20 mouse cellular contexts compared by ENCODE assay signal in the genomic region with DNA sequence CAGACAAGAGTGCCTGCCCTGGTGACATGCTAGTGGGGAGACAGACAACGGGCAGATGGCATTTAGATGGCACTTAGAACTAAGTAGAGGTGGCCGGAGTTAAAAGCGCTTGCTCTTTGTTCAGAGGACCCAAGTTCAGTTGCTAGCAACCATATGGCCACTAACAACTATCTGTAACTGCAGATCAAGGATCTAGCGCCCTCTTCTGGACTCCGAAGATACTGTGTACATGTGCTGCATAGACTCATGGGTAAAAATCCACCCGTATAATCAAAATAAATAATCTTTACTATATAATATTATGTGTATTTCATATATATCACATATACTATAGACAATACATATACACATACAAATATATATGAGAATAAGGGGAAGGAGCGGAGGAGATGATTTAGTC. TPM values are rescaled to one million over a fixed set of nuclear protein-coding genes. Genes with fewer than 3 reads are reported as not detected.
DNase-seq lines count a peak whose midpoint lies in the region; ATAC-seq and TF ChIP-seq lines count a peak whose summit lies in the region.
"Had no signal": no experiment of that assay in that cellular context is flagged by ENCODE, and none has a peak within 500 bp of the region (broad histone marks: within the 10 kb centered on the region; RNA-seq: fewer than 3 reads in every experiment).

No protein-coding gene starts in this region.

- peak; percentile 19; the same call in 1 of the 2 replicates for TF ChIP-seq CTCF in left cerebral cortex, adult 2 months (IDR thresholded peaks at IDR 0.05)
- peak; percentile 44 for TF ChIP-seq CTCF in liver, postnatal 0 days (IDR thresholded peaks at IDR 0.05; ENCODE audit: low read depth)

- 0 out of 2 replicates have a peak, but pooled peaks cover 13% of the 10 kb centered on the region for H3K27me3 ChIP-seq in liver, postnatal 0 days (ENCODE audit: insufficient read depth, low read length)

- intact Hi-C loops in left cerebral cortex, adult 2 months (cut with DNase I), result no loop called here
- intact Hi-C loops in left cerebral cortex, postnatal 25 days (cut with DNase I), result no loop called here

- H3K27ac ChIP-seq in left cerebral cortex, adult 2 months, result no peak overlapping the region
- H3K27ac ChIP-seq in ES-E14 (ENCODE audit: insufficient read depth, low read depth, low read length, poor library complexity, severe bottlenecking), result no peak overlapping the region
- no peak overlapping the region for H3K27ac ChIP-seq in liver, postnatal 0 days (ENCODE audit: low read depth)
- H3K27ac ChIP-seq: intestine, embryonic 15.5 days; limb, embryonic 12.5 days had no signal

- no peak overlapping the region for H3K9ac ChIP-seq in ES-E14 (ENCODE audit: insufficient read depth, low read depth, low read length, poor library complexity, severe bottlenecking)
- H3K9ac ChIP-seq in liver, postnatal 0 days (replicated peaks), result no peak overlapping the region
- H3K9ac ChIP-seq: intestine, embryonic 15.5 days; limb, embryonic 12.5 days; lung, embryonic 14.5 days had no signal

- peaks cover 0 to 3% of the 10 kb centered on the region in 2 experiments; a peak in 2 of 4 replicates for H3K4me1 ChIP-seq in ES-E14 (ENCODE audit: control insufficient read depth in 2 of 2, insufficient read depth in 2 of 2, low read length in 2 of 2, poor library complexity in 1 of 2)
- H3K4me1 ChIP-seq in liver, postnatal 0 days (ENCODE audit: insufficient read depth), result no peaks in the 10 kb centered on the region
- H3K4me1 ChIP-seq: intestine, embryonic 15.5 days had no signal

- H3K4me2 ChIP-seq in liver, postnatal 0 days (ENCODE audit: low read depth, low read length), result no peak overlapping the region
- H3K4me2 ChIP-seq: intestine, embryonic 15.5 days; limb, embryonic 12.5 days; lung, embryonic 14.5 days had no signal

- in situ Hi-C loops in ES-E14 (cut with MboI; ENCODE audit: low sequenced_read_pairs in 2 of 2, unreplicated experiment in 2 of 2), result no loop called here

- DNase-seq in left cerebral cortex, adult 2 months (ENCODE audit: extremely low spot score in 1 of 2, low spot score in 2 of 2), result no peak
- no peak for DNase-seq in left cerebral cortex, postnatal 25 days (ENCODE audit: low spot score in 2 of 2)
- DNase-seq in B cell, adult 2 months, result peak; percentile 19 to 29
- peak; percentile 48 for DNase-seq in ES-E14 (ENCODE audit: low read depth, low spot score)
- DNase-seq in liver, postnatal 0 days, result no peak
- no peak for DNase-seq in thymus, postnatal 10 days (ENCODE audit: low spot score in 2 of 2)
- no peak for DNase-seq in c-Kit-positive CD71-positive TER-119-positive erythroid progenitor cells, embryonic 14.5 days (ENCODE audit: low spot score)
- DNase-seq in heart, adult 18-20 months, result no peak
- DNase-seq: adrenal gland, adult 8-10 months; cerebellum, adult 9-11 months; heart, postnatal 14 days; lung, embryonic 14.5 days; right cerebral cortex, postnatal 25 days; thymus, postnatal 14 days had no signal

- H3K36me3 ChIP-seq in ES-E14 (ENCODE audit: control insufficient read depth, insufficient read depth, low read length, poor library complexity, severe bottlenecking), result no peaks in the 10 kb centered on the region
- no peaks in the 10 kb centered on the region for H3K36me3 ChIP-seq in liver, postnatal 0 days (replicated peaks; ENCODE audit: insufficient read depth, low read length)
- H3K36me3 ChIP-seq: intestine, embryonic 15.5 days; limb, embryonic 12.5 days had no signal

- TF ChIP-seq EP300 in liver, postnatal 0 days (IDR thresholded peaks at IDR 0.05; ENCODE audit: low read depth), result no peak

- 87% methylated on average over 7 of the region's 7 CpGs for WGBS in liver, postnatal 0 days (ENCODE audit: insufficient replicate concordance)

- H3K4me3 ChIP-seq in left cerebral cortex, adult 2 months, result no peak overlapping the region
- H3K4me3 ChIP-seq in ES-E14 (ENCODE audit: insufficient read depth in 1 of 2, low read depth in 1 of 2, low read length in 2 of 2, poor library complexity in 1 of 2, severe bottlenecking in 1 of 2), result no peak overlapping the region
- no peak overlapping the region for H3K4me3 ChIP-seq in liver, postnatal 0 days (ENCODE audit: low read depth, low read length)
- H3K4me3 ChIP-seq: intestine, embryonic 15.5 days; limb, embryonic 12.5 days; myocyte had no signal

- ATAC-seq in liver, postnatal 0 days, result no peak
- ATAC-seq: intestine, embryonic 15.5 days had no signal

- no peaks in the 10 kb centered on the region for H3K9me3 ChIP-seq in ES-E14 (ENCODE audit: control insufficient read depth, insufficient read depth, low read depth, low read length)
- H3K9me3 ChIP-seq in liver, postnatal 0 days (ENCODE audit: low read length), result no peaks in the 10 kb centered on the region
- H3K9me3 ChIP-seq: intestine, embryonic 15.5 days; limb, embryonic 12.5 days had no signal

TF ChIP-seq in ES-E14, 5 proteins besides CTCF, POLR2A, EP300 and RAD21:
- TF ChIP-seq MAFK (IDR thresholded peaks at IDR 0.05; ENCODE audit: insufficient read depth, low read depth, low read length) (no peak), CHD2 (IDR thresholded peaks at IDR 0.05; ENCODE audit: low read depth, low read length) (no peak), HCFC1 (IDR thresholded peaks at IDR 0.05; ENCODE audit: borderline replicate concordance, insufficient read depth, low read length) (no peak), ZC3H11A (IDR thresholded peaks at IDR 0.05; ENCODE audit: borderline replicate concordance, low read depth, low read length) (0 out of 2 replicates have a peak, but pooled peaks have one; percentile 21), ZNF384 (IDR thresholded peaks at IDR 0.05; ENCODE audit: low read depth, low read length) (no peak)
TF ChIP-seq in ES-E14: peak in this region for 1.

RNA-seq across cellular contexts. Expression of a gene that starts 10.8 kb away (rescaled TPM):
- under 1 TPM; 0.30 to 0.38 TPM for total RNA-seq in left cerebral cortex, adult 2 months (2021)
- total RNA-seq in left cerebral cortex, postnatal 25 days (2021), result under 1 TPM; 0.16 to 0.32 TPM
- total RNA-seq in ES-E14 (2012; rRNA removed), result 0.95 and 2.6 TPM in 2 replicates
- polyA plus RNA-seq in liver, postnatal 0 days (2015; fragmentation: Nextera tagmentation; extraction: Ambion mirVana), result 0.01 and 0.06 TPM in 2 replicates
- total RNA-seq in heart, adult 18-20 months (2021), result not detected
- total RNA-seq: adrenal gland, adult 8-10 months had no signal

RNA-seq across cellular contexts. Expression of a gene that starts 14.7 kb away (rescaled TPM):
- 10 to 100 TPM; 30.4 to 35.9 TPM for total RNA-seq in left cerebral cortex, adult 2 months (2021)
- total RNA-seq in left cerebral cortex, postnatal 25 days (2021), result 10 to 100 TPM; 30.2 to 37.0 TPM
- total RNA-seq in ES-E14 (2012; rRNA removed), result 35.7 and 41.7 TPM in 2 replicates
- 27.5 and 27.7 TPM in 2 replicates for polyA plus RNA-seq in liver, postnatal 0 days (2015; fragmentation: Nextera tagmentation; extraction: Ambion mirVana)
- 10 to 100 TPM; 13.9 to 15.0 TPM for total RNA-seq in heart, adult 18-20 months (2021)

RNA-seq across cellular contexts. Expression of a gene that starts 30.7 kb away (rescaled TPM):
- 10 to 100 TPM; 58.1 to 59.9 TPM for total RNA-seq in left cerebral cortex, adult 2 months (2021)
- 10 to 100 TPM; 39.9 to 48.6 TPM for total RNA-seq in left cerebral cortex, postnatal 25 days (2021)
- 24.7 and 40.3 TPM in 2 replicates for total RNA-seq in ES-E14 (2012; rRNA removed)
- 2.8 and 4.0 TPM in 2 replicates for polyA plus RNA-seq in liver, postnatal 0 days (2015; fragmentation: Nextera tagmentation; extraction: Ambion mirVana)
- 10 to 100 TPM; 31.2 to 32.5 TPM for total RNA-seq in heart, adult 18-20 months (2021)

RNA-seq across cellular contexts. Expression of a gene that starts 45.4 kb away (rescaled TPM):
- total RNA-seq in left cerebral cortex, adult 2 months (2021), result not detected
- not detected for total RNA-seq in left cerebral cortex, postnatal 25 days (2021)
- 0.36 and 0.48 TPM in 2 replicates for total RNA-seq in ES-E14 (2012; rRNA removed)
- polyA plus RNA-seq in liver, postnatal 0 days (2015; fragmentation: Nextera tagmentation; extraction: Ambion mirVana), result 0.13 and 0.26 TPM in 2 replicates
- total RNA-seq in heart, adult 18-20 months (2021), result not detected
- total RNA-seq: adrenal gland, adult 8-10 months; granulocyte monocyte progenitor cell, adult 5-6 weeks; heart, postnatal 14 days; layer of hippocampus, postnatal 25 days; megakaryocyte-erythroid progenitor cell, adult 5-6 weeks had no signal
- polyA plus RNA-seq: myocyte had no signal

RNA-seq across cellular contexts. Expression of a gene that starts 45.7 kb away (rescaled TPM):
- total RNA-seq in left cerebral cortex, adult 2 months (2021), result 100 to 1,000 TPM; 570 to 583 TPM
- 100 to 1,000 TPM; 662 to 684 TPM for total RNA-seq in left cerebral cortex, postnatal 25 days (2021)
- total RNA-seq in ES-E14 (2012; rRNA removed), result 259 and 297 TPM in 2 replicates
- 165 and 177 TPM in 2 replicates for polyA plus RNA-seq in liver, postnatal 0 days (2015; fragmentation: Nextera tagmentation; extraction: Ambion mirVana)
- 100 to 1,000 TPM; 233 to 247 TPM for total RNA-seq in heart, adult 18-20 months (2021)

Comparison
In these comparisons a context has a peak if more than half of its experiments do, and no peak if none do; other contexts are left out.
1. DNase-seq: peak in B cell, adult 2 months (2 of 2) and ES-E14 (single experiment); none in left cerebral cortex, adult 2 months (0 of 2), left cerebral cortex, postnatal 25 days (0 of 2), liver, postnatal 0 days (single experiment), thymus, postnatal 10 days (0 of 2), c-Kit-positive CD71-positive TER-119-positive erythroid progenitor cells, embryonic 14.5 days (single experiment) and heart, adult 18-20 months (0 of 2).